Mouse (Mus musculus) limb, embryonic 10.5 days (tissue): ENCODE measurements around the gene Pcdh9. TPM values are rescaled to one million over a fixed set of nuclear protein-coding genes. Genes with fewer than 3 reads are reported as not detected.
"Not testable (repeated sequence)": the region's sequence is repeated elsewhere in the genome, so short reads cannot be mapped to it uniquely, and the experiment has no call there.

Experiments
- DNase-seq: peaks from one replicate; pipeline ENCODE4 v3.0.0-alpha.2; 2017; ENCODE audit warnings: low spot score
- H3K27ac ChIP-seq: fragments of 300-500 bp; sonication (generic); 2 replicates; pipeline ENCODE4 v1.5.1; 2016; ENCODE audit warnings: mild to moderate bottlenecking
- H3K27me3 ChIP-seq: fragments of 300-500 bp; sonication (generic); 2 replicates; pipeline ENCODE4 v1.6.1; 2016; ENCODE audit warnings: low read depth, mild to moderate bottlenecking; ENCODE audit not compliant: poor library complexity, severe bottlenecking
- H3K36me3 ChIP-seq: fragments of 300-500 bp; sonication (generic); 2 replicates; pipeline ENCODE4 v1.6.1; 2016; ENCODE audit warnings: mild to moderate bottlenecking, moderate library complexity
- H3K4me1 ChIP-seq: fragments of 300-500 bp; sonication (generic); 2 replicates; pipeline ENCODE4 v1.6.1; 2016
- H3K4me3 ChIP-seq: fragments of 300-500 bp; sonication (generic); 2 replicates; pipeline ENCODE4 v1.5.1; 2016; ENCODE audit warnings: mild to moderate bottlenecking, moderate library complexity
- H3K9me3 ChIP-seq: fragments of 300-500 bp; sonication (generic); replicated peaks from 2 replicates; pipeline ENCODE4 v1.6.1; 2016; ENCODE audit warnings: mild to moderate bottlenecking
- WGBS: fragments of 180-500 bp; shearing (Covaris S2); methylation state at CpG from one replicate; pipeline ENCODE4 v1.1.7; 2016; 5-methylcytosine and 5-hydroxymethylcytosine counted together
- polyA plus RNA-seq: library from polyadenylated mRNA; unstranded; fragments of >200 nt; fragmentation: Nextera tagmentation; extraction: Ambion mirVana; gene quantifications from 2 replicates; pipeline ENCODE4 v1.2.1, GENCODE M21; 2016

The Pcdh9 gene
- polyA plus RNA-seq, 1 experiment from 2014 or later: 13.3 TPM

- Histone ChIP-seq H3K4me3 (no peak overlapping the region), H3K27me3 (no peaks in the 10 kb centered on the region), H3K36me3 (no peaks in the 10 kb centered on the region), H3K27ac (no peak overlapping the region), H3K9me3 (no peaks in the 10 kb centered on the region), H3K4me1 (peaks cover 5% of the 10 kb centered on the region; the same call in 1 of the 2 replicates)
- no peak for DNase-seq
- 90% methylated on average over 7 of the region's 7 CpGs for WGBS
These were observed 605.3 kb downstream of the Pcdh9 start for GRCm38 (mm10) chr14:93285136-93285535.

GRCm38 (mm10) chr14:93284009-93284408, 606.5 kb downstream of the Pcdh9 start:
- Histone ChIP-seq H3K4me1 (peaks cover 5% of the 10 kb centered on the region; the same call in 1 of the 2 replicates), H3K27ac (no peak overlapping the region), H3K27me3 (no peaks in the 10 kb centered on the region), H3K4me3 (no peak overlapping the region), H3K36me3 (no peaks in the 10 kb centered on the region), H3K9me3 (no peaks in the 10 kb centered on the region)
- no peak for DNase-seq
- 91% methylated on average over 3 of the region's 3 CpGs for WGBS

- no peak for DNase-seq
- Histone ChIP-seq H3K9me3 (no peaks in the 10 kb centered on the region), H3K27ac (no peak overlapping the region), H3K36me3 (no peaks in the 10 kb centered on the region), H3K4me3 (no peak overlapping the region), H3K4me1 (no peaks in the 10 kb centered on the region), H3K27me3 (no peaks in the 10 kb centered on the region)
These were observed 614.8 kb downstream of the Pcdh9 start for GRCm38 (mm10) chr14:93275661-93276060.

GRCm38 (mm10) chr14:93274767-93275166, 615.7 kb downstream of the Pcdh9 start:
- Histone ChIP-seq H3K27ac (no peak overlapping the region), H3K27me3 (no peaks in the 10 kb centered on the region), H3K4me3 (no peak overlapping the region), H3K4me1 (no peaks in the 10 kb centered on the region), H3K9me3 (no peaks in the 10 kb centered on the region), H3K36me3 (no peaks in the 10 kb centered on the region)
- no peak for DNase-seq

- WGBS: 83% methylated on average over 1 of the region's 1 CpGs
- Histone ChIP-seq H3K27me3 (no peaks in the 10 kb centered on the region), H3K4me1 (no peaks in the 10 kb centered on the region), H3K36me3 (no peaks in the 10 kb centered on the region), H3K9me3 (no peaks in the 10 kb centered on the region), H3K4me3 (no peak overlapping the region), H3K27ac (no peak overlapping the region)
- no peak for DNase-seq
These were observed 637.1 kb downstream of the Pcdh9 start for GRCm38 (mm10) chr14:93253411-93253810.

GRCm38 (mm10) chr14:93240263-93240662, 650.2 kb downstream of the Pcdh9 start:
- Histone ChIP-seq H3K9me3 (no peaks in the 10 kb centered on the region), H3K27me3 (no peaks in the 10 kb centered on the region), H3K4me1 (no peaks in the 10 kb centered on the region), H3K27ac (no peak overlapping the region), H3K36me3 (no peaks in the 10 kb centered on the region), H3K4me3 (no peak overlapping the region)
- no peak for DNase-seq
- WGBS: 81% methylated on average over 3 of the region's 3 CpGs

GRCm38 (mm10) chr14:93234333-93234732, 656.1 kb downstream of the Pcdh9 start:
- H3K36me3 ChIP-seq: no peaks in the 10 kb centered on the region
- no peaks in the 10 kb centered on the region for H3K27me3 ChIP-seq
- H3K4me3 ChIP-seq: no peak overlapping the region
- no peak for DNase-seq
- no peak overlapping the region for H3K27ac ChIP-seq
- 90% methylated on average over 3 of the region's 3 CpGs for WGBS
- H3K9me3 ChIP-seq: no peaks in the 10 kb centered on the region
- no peaks in the 10 kb centered on the region for H3K4me1 ChIP-seq

GRCm38 (mm10) chr14:93233599-93233998, 656.9 kb downstream of the Pcdh9 start:
- no peak overlapping the region for H3K27ac ChIP-seq
- H3K36me3 ChIP-seq: no peaks in the 10 kb centered on the region
- no peak overlapping the region for H3K4me3 ChIP-seq
- H3K4me1 ChIP-seq: no peaks in the 10 kb centered on the region
- 69% methylated on average over 6 of the region's 6 CpGs for WGBS
- no peaks in the 10 kb centered on the region for H3K9me3 ChIP-seq
- DNase-seq: no peak
- H3K27me3 ChIP-seq: no peaks in the 10 kb centered on the region

- not testable (repeated sequence) for H3K4me1 ChIP-seq, H3K36me3 ChIP-seq, H3K4me3 ChIP-seq, H3K27me3 ChIP-seq, H3K27ac ChIP-seq, DNase-seq, H3K9me3 ChIP-seq
- WGBS: 95% methylated on average over 7 of the region's 15 CpGs
These were observed 675.6 kb downstream of the Pcdh9 start for GRCm38 (mm10) chr14:93214846-93215245.

GRCm38 (mm10) chr14:93199791-93200190, 690.7 kb downstream of the Pcdh9 start:
- 89% methylated on average over 2 of the region's 2 CpGs for WGBS
- H3K27ac ChIP-seq: no peak overlapping the region
- DNase-seq: no peak
- H3K4me1 ChIP-seq: no peaks in the 10 kb centered on the region
- no peak overlapping the region for H3K4me3 ChIP-seq
- H3K9me3 ChIP-seq: no peaks in the 10 kb centered on the region
- no peaks in the 10 kb centered on the region for H3K36me3 ChIP-seq
- H3K27me3 ChIP-seq: no peaks in the 10 kb centered on the region

GRCm38 (mm10) chr14:93182606-93183491, 707.6 kb downstream of the Pcdh9 start:
- no peak for DNase-seq
- Histone ChIP-seq H3K27me3 (no peaks in the 10 kb centered on the region), H3K4me3 (no peak overlapping the region), H3K4me1 (no peaks in the 10 kb centered on the region), H3K9me3 (no peaks in the 10 kb centered on the region), H3K36me3 (no peaks in the 10 kb centered on the region), H3K27ac (no peak overlapping the region)
- 87% methylated on average over 9 of the region's 9 CpGs for WGBS

- H3K9me3 ChIP-seq: no peaks in the 10 kb centered on the region
- no peak overlapping the region for H3K4me3 ChIP-seq
- H3K4me1 ChIP-seq: no peaks in the 10 kb centered on the region
- no peaks in the 10 kb centered on the region for H3K36me3 ChIP-seq
- no peak for DNase-seq
- no peaks in the 10 kb centered on the region for H3K27me3 ChIP-seq
- no peak overlapping the region for H3K27ac ChIP-seq
These were observed 721.3 kb downstream of the Pcdh9 start for GRCm38 (mm10) chr14:93169201-93169600.

- DNase-seq: no peak
- WGBS: 70% methylated on average over 2 of the region's 2 CpGs
- no peak overlapping the region for H3K27ac ChIP-seq
- H3K27me3 ChIP-seq: no peaks in the 10 kb centered on the region
- H3K4me1 ChIP-seq: no peaks in the 10 kb centered on the region
- H3K4me3 ChIP-seq: no peak overlapping the region
- no peaks in the 10 kb centered on the region for H3K9me3 ChIP-seq
- no peaks in the 10 kb centered on the region for H3K36me3 ChIP-seq
These were observed 722.1 kb downstream of the Pcdh9 start for GRCm38 (mm10) chr14:93168367-93168766.

- 90% methylated on average over 6 of the region's 6 CpGs for WGBS
These were observed 747.1 kb downstream of the Pcdh9 start for GRCm38 (mm10) chr14:93143414-93143813.

More at GRCm38 (mm10) chr14:93143414-93143813, 747.1 kb downstream of the Pcdh9 start:
- Histone ChIP-seq H3K9me3 (no peaks in the 10 kb centered on the region), H3K27ac (no peak overlapping the region), H3K4me3 (no peak overlapping the region), H3K4me1 (no peaks in the 10 kb centered on the region), H3K27me3 (no peaks in the 10 kb centered on the region), H3K36me3 (no peaks in the 10 kb centered on the region)
- no peak for DNase-seq
